Mouse (Mus musculus) thymus, postnatal 0 days (tissue): ENCODE measurements around the gene Ndufa6. TPM values are rescaled to one million over a fixed set of nuclear protein-coding genes. Genes with fewer than 3 reads are reported as not detected.

Experiments
- DNase-seq: peaks from one replicate; pipeline ENCODE4 v3.0.0-alpha.2; 2015; ENCODE audit warnings: low spot score
- microRNA-seq: library from miRNA; unstranded; fragments of <30 nt; microRNA quantifications from one replicate; pipeline ENCODE4, GENCODE M21; 2016; ENCODE audit warnings: borderline number of aligned reads
- polyA plus RNA-seq: library from polyadenylated mRNA; unstranded; fragments of >200 nt; fragmentation: Nextera tagmentation; extraction: Ambion mirVana; gene quantifications from 2 replicates; pipeline ENCODE4 v1.2.1, GENCODE M21; 2015

Ndufa6 gene
- polyA plus RNA-seq, 1 experiment from 2014 or later, result 492 TPM

GRCm38 (mm10) chr15:82341675-82342542 is 12.2 kb downstream of the Ndufa6 start:
- DNase-seq, result peak; percentile 60

GRCm38 (mm10) chr15:82341036-82341501 is 13.1 kb downstream of the Ndufa6 start:
- DNase-seq, result no peak

GRCm38 (mm10) chr15:82340414-82341035 is 13.6 kb downstream of the Ndufa6 start:
- DNase-seq, result no peak

- no peak for DNase-seq
Measured at GRCm38 (mm10) chr15:82339634-82340254, 14.4 kb downstream of the Ndufa6 start.

DNA sequence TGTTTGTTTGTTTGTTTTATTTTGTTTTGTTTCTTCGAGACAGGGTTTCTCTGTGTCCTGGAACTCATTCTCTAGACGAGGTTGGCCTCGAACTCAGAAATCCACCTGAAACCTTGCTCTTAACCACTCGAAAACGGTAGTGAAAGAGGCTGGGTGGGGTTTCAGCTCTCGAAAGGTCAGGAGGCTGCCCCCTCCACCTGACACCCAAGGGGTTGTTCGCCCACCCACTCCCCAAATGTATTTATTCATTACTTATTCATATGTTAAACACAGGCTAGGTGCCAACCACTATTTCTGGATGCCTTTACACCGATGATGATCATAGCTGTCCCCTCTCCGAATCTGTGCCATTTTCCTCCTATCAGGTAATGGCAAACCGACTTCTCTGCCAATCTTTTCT is 15.0 kb downstream of the Ndufa6 start:
- DNase-seq, result no peak

DNA sequence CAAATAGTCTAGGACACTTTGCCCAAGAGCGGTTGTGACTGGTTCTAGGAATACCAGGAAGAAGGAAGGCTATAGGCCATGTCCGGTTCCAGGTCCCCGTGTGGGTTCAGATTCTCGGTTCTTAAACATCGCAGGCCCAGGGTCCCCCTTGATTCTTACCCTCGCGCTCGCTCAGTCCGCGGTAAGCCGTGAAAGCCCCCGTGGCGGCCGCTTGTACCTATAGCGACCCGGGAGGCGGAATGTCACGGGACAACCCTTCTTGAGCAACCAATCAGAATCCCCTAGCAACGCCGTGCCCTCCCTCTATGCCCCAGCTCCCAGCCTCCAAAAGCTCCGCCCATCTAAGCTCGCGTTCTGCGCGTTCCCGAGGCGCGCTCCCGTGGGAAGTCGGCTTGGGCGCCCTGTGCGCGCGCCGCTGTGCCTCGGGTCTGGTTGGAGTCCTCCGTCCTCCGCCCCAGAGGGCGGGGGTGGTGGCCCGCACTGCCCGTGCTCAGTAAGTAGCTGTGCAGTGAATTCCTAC is 15.5 kb downstream of the Ndufa6 start, which contains the start of the genes Naga, Pheta2 and Smdt1:
Naga (minus strand) TSS at position 333 of the 520 bp plus-strand sequence.
Pheta2 (plus strand) TSS at position 350 of the 520 bp plus-strand sequence.
Smdt1 (plus strand) TSS at position 367 of the 520 bp plus-strand sequence.
- DNase-seq, result peak; percentile 98

DNA sequence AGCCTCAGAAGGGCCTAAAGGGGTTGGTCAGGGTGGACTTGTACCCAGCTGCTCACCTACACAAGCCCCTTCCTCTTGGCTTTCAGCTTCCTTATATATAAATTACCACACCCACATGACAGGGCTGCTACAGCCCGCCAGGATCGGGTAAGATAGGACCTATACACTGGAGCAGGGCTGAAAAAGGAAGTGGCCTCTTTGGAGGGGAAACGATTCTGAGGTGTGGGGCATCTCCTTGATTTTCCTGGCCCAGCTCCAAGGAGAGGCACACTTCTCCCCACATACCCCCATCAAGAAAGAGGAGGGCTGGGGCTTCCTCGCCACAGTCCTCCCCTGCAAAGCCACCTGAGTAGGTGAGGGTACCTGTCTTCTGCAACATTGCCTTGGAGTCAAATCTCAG is 16.2 kb downstream of the Ndufa6 start:
- no peak for DNase-seq

DNA sequence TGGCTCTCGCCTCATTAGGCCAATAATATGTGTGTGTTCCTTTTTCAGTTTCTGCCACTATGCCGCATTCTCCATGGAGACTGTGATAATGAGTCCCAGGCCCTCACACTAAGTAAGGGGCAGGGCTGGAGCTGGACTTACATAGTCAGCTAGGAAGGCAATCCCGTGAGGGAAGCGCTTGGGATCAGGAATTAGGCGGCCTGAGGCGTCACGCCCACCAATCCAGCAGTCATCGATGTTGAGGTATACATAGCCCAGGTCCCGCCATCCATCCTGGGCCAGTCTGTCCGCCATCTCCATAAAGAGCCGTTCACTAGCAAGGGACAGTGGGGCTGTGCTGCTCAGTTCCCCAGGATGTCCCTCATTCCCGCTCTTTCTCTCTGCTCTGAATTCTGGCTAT is 17.5 kb downstream of the Ndufa6 start:
- no peak for DNase-seq

GRCm38 (mm10) chr15:82335194-82335593 is 18.9 kb downstream of the Ndufa6 start:
- DNase-seq, result no peak

DNA sequence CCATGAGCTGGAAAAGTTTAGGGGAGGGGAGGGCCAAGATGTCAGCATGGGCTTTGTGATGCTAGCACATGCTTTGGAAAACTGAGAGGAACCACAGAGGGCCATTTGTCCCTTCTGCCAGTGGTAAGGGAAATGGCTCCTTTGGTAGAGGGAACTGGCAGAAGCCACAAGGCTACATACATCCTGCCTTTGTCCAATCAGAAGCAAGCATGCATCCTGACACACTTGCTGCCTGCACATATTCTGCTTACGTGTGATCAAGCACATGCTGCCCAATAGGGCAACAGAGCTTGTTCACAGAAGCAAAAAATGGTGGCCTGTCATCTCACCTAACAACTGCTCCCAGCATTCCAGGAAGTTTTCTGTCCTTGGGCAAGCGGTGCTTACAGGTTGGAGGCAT is 28.7 kb downstream of the Ndufa6 start:
- peak; percentile 53 for DNase-seq

GRCm38 (mm10) chr15:82322195-82322594 is 31.9 kb downstream of the Ndufa6 start:
- DNase-seq, result no peak

DNA sequence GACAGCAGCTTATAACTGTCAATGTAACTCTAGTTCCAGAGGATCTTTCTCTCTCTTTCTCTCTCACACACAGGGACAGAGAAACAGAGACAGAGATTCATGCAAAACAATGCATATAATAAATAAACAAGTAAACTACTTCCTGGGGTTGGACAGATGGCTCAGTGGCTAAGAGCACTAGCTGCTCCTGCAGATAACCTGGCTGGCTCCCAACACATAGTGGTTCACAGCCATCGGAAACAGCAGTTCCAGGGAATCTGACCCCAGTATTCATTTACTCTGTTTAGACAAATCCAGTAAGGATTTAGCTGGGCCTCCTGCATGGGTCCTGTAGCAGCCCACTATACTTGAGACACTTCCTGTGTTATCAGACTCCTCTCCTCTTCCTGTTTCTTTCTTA is 34.5 kb downstream of the Ndufa6 start:
- DNase-seq, result no peak

- DNase-seq, result no peak
Measured at GRCm38 (mm10) chr15:82317839-82318238, 36.3 kb downstream of the Ndufa6 start.

DNA sequence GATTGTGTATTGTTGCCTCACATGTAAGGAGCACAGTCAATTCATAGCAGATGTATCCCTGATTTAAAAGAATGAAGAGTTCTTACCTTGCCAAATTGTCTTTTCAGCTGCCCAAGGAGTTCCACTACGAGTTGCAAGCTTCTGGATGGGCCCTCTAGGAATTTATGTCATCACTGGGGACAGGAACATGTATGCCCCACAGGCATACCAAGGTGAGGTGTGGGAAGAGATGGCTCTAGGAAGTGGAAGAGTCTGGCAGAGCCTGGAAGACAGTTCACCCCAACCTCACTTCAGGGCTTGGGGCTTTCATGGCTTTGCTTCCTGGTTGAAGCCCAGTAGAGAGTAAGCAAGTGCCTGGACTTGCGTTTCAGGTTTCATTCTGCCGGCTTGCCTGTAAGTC is 45.7 kb downstream of the Ndufa6 start:
- no peak for DNase-seq

GRCm38 (mm10) chr15:82307107-82307506 is 47.0 kb downstream of the Ndufa6 start:
- DNase-seq, result no peak

Small RNA genes lying within 50 kb of the gene (microRNA-seq; reads per million reads assigned to microRNA genes)
- not detected for gene Mir7684

Other genes with a start within 250 kb of the Ndufa6 start
- 34.1 and 34.4 TPM in 2 replicates for gene Ccdc134, start 226.4 kb downstream of the Ndufa6 start, polyA plus RNA-seq
- 152 and 161 TPM in 2 replicates for gene Srebf2, start 207.1 kb downstream of the Ndufa6 start, polyA plus RNA-seq
- 0.15 and 0.26 TPM in 2 replicates for gene Shisa8, start 141.5 kb downstream of the Ndufa6 start, polyA plus RNA-seq
- 0.22 and 0.49 TPM in 2 replicates for gene Tnfrsf13c, start 130.0 kb downstream of the Ndufa6 start, polyA plus RNA-seq
- 59.3 and 61.5 TPM in 2 replicates for gene Cenpm, start 109.6 kb downstream of the Ndufa6 start, polyA plus RNA-seq
- not detected in 2 replicates for gene 1500009C09Rik, start 101.9 kb downstream of the Ndufa6 start, polyA plus RNA-seq
- 0.90 and 1.1 TPM in 2 replicates for gene Sept3, start 79.4 kb downstream of the Ndufa6 start, polyA plus RNA-seq
- gene Wbp2nl, start 55.4 kb downstream of the Ndufa6 start, polyA plus RNA-seq, result 0.22 TPM in 1 of 2 replicates, not detected in the other
- 35.9 and 38.4 TPM in 2 replicates for gene Naga, start 15.4 kb downstream of the Ndufa6 start, polyA plus RNA-seq
- gene Pheta2, start 15.4 kb downstream of the Ndufa6 start, polyA plus RNA-seq, result 12.5 and 14.2 TPM in 2 replicates
- gene Smdt1, start 15.4 kb downstream of the Ndufa6 start, polyA plus RNA-seq, result 317 and 322 TPM in 2 replicates
- 1.8 and 2.7 TPM in 2 replicates for gene Cyp2d22, start 25.9 kb upstream of the Ndufa6 start, polyA plus RNA-seq
- gene Cyp2d11, start 39.7 kb upstream of the Ndufa6 start, polyA plus RNA-seq, result not detected in 2 replicates
- gene Cyp2d10, start 52.9 kb upstream of the Ndufa6 start, polyA plus RNA-seq, result 0.10 TPM in 1 of 2 replicates, not detected in the other
- not detected in 2 replicates for gene Cyp2d9, start 79.1 kb upstream of the Ndufa6 start, polyA plus RNA-seq
- 0.13 and 0.17 TPM in 2 replicates for gene Cyp2d12, start 200.8 kb upstream of the Ndufa6 start, polyA plus RNA-seq